Mouse (Mus musculus) thymus, postnatal 10 days (tissue): ENCODE data around the gene Olfr483.

Experiments
- DNase-seq, 2 experiments: peaks; one replicate each; pipeline ENCODE4 v3.0.0; 2021; ENCODE audit warnings: low spot score in 2 of 2

The Olfr483 gene

GRCm38 (mm10) chr7:108100549-108100948 lies at the start of gene Olfr483:
Gene Olfr483 (plus strand): TSS chr7:108100849.
- DNase-seq, result no peak

- no peak for DNase-seq
These were observed 33.4 kb upstream of the Olfr483 start, which contains the start of gene Olfr480 for GRCm38 (mm10) chr7:108067246-108067645. Gene Olfr480 (minus strand): TSS chr7:108067346.

- no peak for DNase-seq
These were observed 21.1 kb upstream of the Olfr483 start, which contains the start of gene Olfr481 for GRCm38 (mm10) chr7:108079555-108079954. Gene Olfr481 (plus strand): TSS chr7:108079855.

DNA sequence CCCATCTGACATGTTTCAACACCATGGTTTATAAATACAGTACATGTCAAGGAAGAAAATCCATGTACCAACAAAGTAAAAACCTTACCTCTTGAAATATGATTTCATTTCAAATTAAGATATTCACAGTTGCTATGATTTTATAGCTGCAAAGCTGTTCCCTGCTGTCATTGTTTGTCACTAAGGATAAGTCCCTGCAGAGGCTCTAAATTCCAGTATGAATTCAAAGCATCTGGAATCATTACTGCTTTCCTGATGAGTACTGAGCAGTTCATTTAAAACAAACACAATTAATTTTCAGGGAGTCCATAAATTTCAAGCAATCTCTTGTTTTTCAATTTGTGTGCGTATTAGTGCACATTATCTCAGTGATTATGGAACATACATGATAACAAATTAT lies 3.2 kb upstream of the Olfr483 start, which contains the start of gene Olfr482:
Gene Olfr482 (minus strand): TSS at position 101 of the 400 bp plus-strand sequence.
- no peak for DNase-seq

DNA sequence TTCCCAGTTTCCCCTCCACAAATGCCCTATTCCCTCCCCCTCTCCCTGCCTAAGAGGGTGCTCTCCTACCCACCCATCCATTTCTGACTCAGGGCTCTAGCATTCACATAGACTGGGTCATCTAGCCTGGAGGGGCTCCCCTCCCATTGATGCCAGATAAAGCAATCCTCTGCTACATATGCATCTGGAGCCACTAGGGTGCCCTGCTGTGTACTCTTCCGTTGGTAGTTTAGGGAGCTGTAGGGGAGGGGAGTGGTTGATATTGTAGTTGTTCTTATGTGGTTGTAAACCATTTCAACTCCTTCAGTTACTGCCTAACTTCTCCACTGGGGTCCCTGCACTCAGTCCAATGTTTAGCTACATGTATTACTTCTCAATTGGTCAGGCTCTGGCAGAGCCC lies 20.0 kb downstream of the Olfr483 start:
- DNase-seq, result no peak

DNA sequence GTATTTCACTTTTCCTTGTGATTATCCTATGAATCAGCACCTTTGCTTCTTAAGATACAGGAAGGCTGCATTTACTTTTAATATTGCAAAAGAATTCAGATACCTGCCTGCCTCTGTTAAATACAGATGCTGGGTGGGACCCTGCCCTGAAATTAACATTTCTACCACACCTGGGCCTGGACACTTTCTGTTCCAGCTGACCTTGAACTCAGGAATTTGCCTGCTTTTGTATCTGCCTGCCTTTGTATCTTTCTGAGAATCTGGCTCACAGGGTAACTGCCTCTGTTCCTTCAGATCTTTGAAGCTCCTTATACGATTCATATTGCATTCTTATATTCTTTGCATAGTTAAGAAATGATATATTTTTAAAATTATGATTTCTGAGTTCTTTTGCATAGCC lies 20.8 kb downstream of the Olfr483 start:
- no peak for DNase-seq

DNA sequence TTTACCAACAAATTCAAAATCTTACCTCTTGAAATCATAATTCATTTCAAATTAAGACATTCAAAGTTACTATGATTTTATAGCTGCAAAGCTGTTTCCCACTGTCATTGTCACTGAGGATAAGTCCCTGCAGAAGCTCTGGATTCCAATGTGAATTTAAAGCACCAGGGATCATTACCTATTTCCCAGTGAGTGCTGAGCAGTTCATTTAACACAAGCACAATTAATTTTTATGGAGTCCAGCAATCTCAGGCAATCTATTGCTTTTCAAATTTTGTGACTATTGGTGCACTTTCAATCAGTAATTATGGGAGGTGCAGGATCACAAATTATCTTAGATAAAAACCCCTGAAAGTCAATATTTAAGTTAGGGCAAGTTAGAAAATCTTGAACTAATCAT lies 26.7 kb downstream of the Olfr483 start, which contains the start of gene Olfr484:
Gene Olfr484 (minus strand): TSS at position 101 of the 400 bp plus-strand sequence.
- no peak for DNase-seq
